8 mouse cellular contexts compared by ENCODE assay signal in the genomic region with DNA sequence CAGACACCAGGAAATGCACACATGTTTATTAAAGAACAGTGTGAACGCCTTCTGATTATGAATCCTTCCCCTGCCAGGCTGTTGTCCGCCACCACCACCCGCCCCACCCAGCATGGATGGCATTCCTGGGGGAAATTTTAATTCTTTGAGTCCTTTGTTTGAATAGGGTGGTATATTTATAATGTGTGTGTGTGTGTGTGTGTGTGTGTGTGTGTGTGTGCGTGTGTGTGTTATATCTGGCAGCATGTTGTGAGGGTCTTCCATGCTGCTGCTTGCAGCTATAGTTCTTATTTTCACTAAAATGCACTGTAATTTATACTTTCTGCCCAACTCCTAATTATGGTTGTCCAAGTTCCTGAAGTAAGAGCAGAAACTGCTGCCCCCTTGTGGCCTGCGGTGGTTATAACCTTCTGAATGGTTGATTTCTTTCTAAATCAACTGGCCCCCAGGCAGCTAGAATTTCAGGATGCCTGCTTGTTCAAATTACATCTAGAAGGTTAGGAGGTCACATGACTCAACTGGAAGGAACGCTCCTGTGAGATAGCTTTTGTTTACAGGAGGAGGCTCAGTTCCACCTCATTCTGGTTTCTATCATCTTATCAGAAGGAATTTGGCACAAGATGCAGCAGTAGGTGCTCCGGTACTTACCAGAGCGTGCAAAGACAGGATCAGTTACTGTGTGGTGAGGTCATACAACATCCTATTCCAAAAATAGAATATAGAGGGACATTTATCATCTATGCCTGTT. TPM values are rescaled to one million over a fixed set of nuclear protein-coding genes. Genes with fewer than 3 reads are reported as not detected.
DNase-seq lines count a peak whose midpoint lies in the region; ATAC-seq and TF ChIP-seq lines count a peak whose summit lies in the region.

No protein-coding gene starts in this region.

- H3K27me3 ChIP-seq in forebrain, embryonic 10.5 days (ENCODE audit: poor library complexity, severe bottlenecking): no peaks in the 10 kb centered on the region
- no peaks in the 10 kb centered on the region for H3K27me3 ChIP-seq in forebrain, embryonic 12.5 days
- H3K27me3 ChIP-seq in midbrain, postnatal 0 days (ENCODE audit: insufficient read depth, low read length): no peaks in the 10 kb centered on the region
- no peaks in the 10 kb centered on the region for H3K27me3 ChIP-seq in splenic B cell, adult 2 months (ENCODE audit: control insufficient read depth, insufficient read depth, low read length, poor library complexity, severe bottlenecking)

- H3K4me2 ChIP-seq in forebrain, embryonic 12.5 days: no peak overlapping the region
- no peak overlapping the region for H3K4me2 ChIP-seq in midbrain, postnatal 0 days (ENCODE audit: low read depth, low read length, poor library complexity, severe bottlenecking)

- H3K27ac ChIP-seq in forebrain, embryonic 10.5 days: peak overlapping the region; percentile 51; the same call in 1 of the 2 replicates
- H3K27ac ChIP-seq in forebrain, embryonic 12.5 days: no peak overlapping the region
- H3K27ac ChIP-seq in midbrain, postnatal 0 days (ENCODE audit: low read depth, low read length): no peak overlapping the region

- peak; percentile 78 for DNase-seq in forebrain, embryonic 10.5 days (ENCODE audit: extremely low spot score, low spot score)
- peak; percentile 58 to 77 for DNase-seq in cerebellum, postnatal 25 days
- DNase-seq in gastrocnemius, postnatal 10 days: peak; percentile 85
- DNase-seq in kidney, adult 18-20 months: peak; percentile 76
- peak; percentile 60 to 69 for DNase-seq in left cerebral cortex, postnatal 36 days (ENCODE audit: low spot score in 2 of 2)
- peak; percentile 83 for DNase-seq in midbrain, postnatal 0 days (ENCODE audit: low spot score)
- DNase-seq in splenic B cell, adult 2 months (ENCODE audit: low read depth, low spot score): peak; percentile 86

- H3K9ac ChIP-seq in forebrain, embryonic 12.5 days: no peak overlapping the region
- no peak overlapping the region for H3K9ac ChIP-seq in midbrain, postnatal 0 days (replicated peaks; ENCODE audit: low read length, poor library complexity, severe bottlenecking)

- WGBS in forebrain, embryonic 10.5 days: 46% methylated on average over 8 of the region's 8 CpGs
- 50% methylated on average over 8 of the region's 8 CpGs for WGBS in forebrain, embryonic 12.5 days
- 58% methylated on average over 8 of the region's 8 CpGs for WGBS in midbrain, postnatal 0 days

- no peaks in the 10 kb centered on the region for H3K9me3 ChIP-seq in forebrain, embryonic 10.5 days
- no peaks in the 10 kb centered on the region for H3K9me3 ChIP-seq in forebrain, embryonic 12.5 days
- no peaks in the 10 kb centered on the region for H3K9me3 ChIP-seq in midbrain, postnatal 0 days (ENCODE audit: low read length)

- intact Hi-C loops in left cerebral cortex, postnatal 36 days (cut with DNase I): loop anchor here (1.0 to 5.0 kb wide), 2 partner anchors 181 to 252 kb away; a partner anchor contains a TSS

- peak; percentile 91 for TF ChIP-seq CTCF in midbrain, postnatal 0 days (IDR thresholded peaks at IDR 0.05)

- H3K4me3 ChIP-seq in forebrain, embryonic 10.5 days: no peak overlapping the region
- H3K4me3 ChIP-seq in forebrain, embryonic 12.5 days (replicated peaks): no peak overlapping the region
- no peak overlapping the region for H3K4me3 ChIP-seq in midbrain, postnatal 0 days (ENCODE audit: low read depth, low read length)

- H3K4me1 ChIP-seq in forebrain, embryonic 10.5 days: peaks cover 23% of the 10 kb centered on the region
- no peaks in the 10 kb centered on the region for H3K4me1 ChIP-seq in forebrain, embryonic 12.5 days
- H3K4me1 ChIP-seq in midbrain, postnatal 0 days (ENCODE audit: insufficient read depth, low read length): no peaks in the 10 kb centered on the region

- no peaks in the 10 kb centered on the region for H3K36me3 ChIP-seq in forebrain, embryonic 10.5 days (replicated peaks)
- H3K36me3 ChIP-seq in forebrain, embryonic 12.5 days (replicated peaks): no peaks in the 10 kb centered on the region
- no peaks in the 10 kb centered on the region for H3K36me3 ChIP-seq in midbrain, postnatal 0 days (ENCODE audit: insufficient read depth, low read length)
- no peaks in the 10 kb centered on the region for H3K36me3 ChIP-seq in splenic B cell, adult 2 months (ENCODE audit: control insufficient read depth, insufficient read depth, low read length, poor library complexity, severe bottlenecking)

- no peak for ATAC-seq in forebrain, embryonic 12.5 days (ENCODE audit: low FRiP score)
- no peak for ATAC-seq in midbrain, postnatal 0 days (ENCODE audit: low FRiP score)

RNA-seq across cellular contexts. Expression of a gene that starts 25.8 kb away (rescaled TPM):
- 0.05 TPM in 1 of 2 replicates, not detected in the other for polyA plus RNA-seq in forebrain, embryonic 10.5 days (2016; fragmentation: Nextera tagmentation; extraction: Ambion mirVana)
- 0.42 and 0.94 TPM in 2 replicates for polyA plus RNA-seq in forebrain, embryonic 12.5 days (2016; fragmentation: Nextera tagmentation; extraction: Ambion mirVana)
- not detected for total RNA-seq in gastrocnemius, postnatal 10 days (2021)
- under 1 TPM; 0.35 to 0.36 TPM for total RNA-seq in left cerebral cortex, postnatal 36 days (2021)
- 0.28 and 0.77 TPM in 2 replicates for total RNA-seq in midbrain, postnatal 0 days (2014; rRNA removed)
- polyA plus RNA-seq in midbrain, postnatal 0 days (2015; fragmentation: Nextera tagmentation; extraction: Ambion mirVana): 0.13 and 0.33 TPM in 2 replicates
